Mouse (Mus musculus): ENCODE results near the gene Tom1l2. TPM values are rescaled to one million over a fixed set of nuclear protein-coding genes. Genes with fewer than 3 reads are reported as not detected.

Gene Tom1l2
- polyA plus RNA-seq, 1 experiment, result 22.3 TPM

DNA sequence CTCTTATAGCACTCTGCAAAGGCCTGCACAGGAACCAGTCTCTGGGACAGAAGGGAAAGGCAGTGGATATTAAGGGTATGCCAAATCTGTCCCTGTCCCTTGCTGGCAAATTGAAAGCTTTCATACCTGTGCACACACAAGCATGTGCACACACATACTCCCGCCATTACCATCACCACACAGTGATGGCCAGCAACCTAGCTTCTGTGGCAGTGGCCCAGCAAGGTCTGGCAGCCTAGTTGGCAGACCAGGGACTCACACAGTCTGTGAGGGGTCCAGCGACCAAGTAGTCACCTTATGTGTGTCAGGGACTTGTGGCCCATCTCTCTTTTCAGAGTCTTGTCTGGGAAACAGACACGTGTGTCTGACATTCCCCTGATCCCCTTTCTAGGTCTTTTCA, 141.6 kb downstream of the Tom1l2 start:
- H3K36me3 ChIP-seq (ENCODE audit: control insufficient read depth, insufficient read depth, low read length), result no peaks in the 10 kb centered on the region
- H3K4me3 ChIP-seq (ENCODE audit: control insufficient read depth, low read depth, low read length), result peak overlapping the region; percentile 88
- H3K4me1 ChIP-seq (ENCODE audit: control insufficient read depth, insufficient read depth, low read length), result peaks cover 23% of the 10 kb centered on the region
- H3K27me3 ChIP-seq (ENCODE audit: control insufficient read depth, insufficient read depth, low read length), result no peaks in the 10 kb centered on the region
- TF ChIP-seq CTCF (IDR thresholded peaks at IDR 0.05; ENCODE audit: control insufficient read depth, insufficient read depth, insufficient replicate concordance, low read depth, low read length), result no peak
- 0 out of 2 replicates have a peak, but pooled peaks have one; percentile 3 for TF ChIP-seq POLR2A (IDR thresholded peaks at IDR 0.05; ENCODE audit: control insufficient read depth, low read depth, low read length)
- peak overlapping the region; percentile 73; the same call in 1 of the 2 replicates for H3K27ac ChIP-seq (ENCODE audit: control insufficient read depth, insufficient read depth, low read depth, low read length)

DNA sequence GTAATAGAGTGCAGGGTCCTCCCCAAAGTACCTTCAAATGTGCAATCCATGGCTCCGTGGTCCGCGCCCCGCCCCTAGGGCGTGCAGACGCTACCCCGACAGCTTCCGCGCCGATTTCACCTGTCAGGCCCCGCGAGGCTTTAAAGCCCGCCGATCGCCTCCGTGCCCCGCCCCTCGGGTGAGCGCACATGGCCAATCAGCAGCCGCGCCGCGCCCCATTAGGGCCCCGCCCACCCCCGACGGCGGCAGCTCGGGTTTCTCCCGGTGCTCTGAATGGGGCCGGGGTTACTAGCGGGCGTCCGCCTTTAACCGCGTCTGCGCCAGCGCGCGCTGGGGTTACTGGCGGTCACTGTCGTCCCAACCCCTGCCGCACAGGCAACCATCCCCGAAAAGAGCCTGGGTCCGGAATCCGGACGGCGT, 142.4 kb downstream of the Tom1l2 start:
- Histone ChIP-seq H3K4me1 (ENCODE audit: control insufficient read depth, insufficient read depth, low read length) (peaks cover 23% of the 10 kb centered on the region), H3K4me3 (ENCODE audit: control insufficient read depth, low read depth, low read length) (peak overlapping the region; percentile 88), H3K27me3 (ENCODE audit: control insufficient read depth, insufficient read depth, low read length) (no peaks in the 10 kb centered on the region), H3K36me3 (ENCODE audit: control insufficient read depth, insufficient read depth, low read length) (no peaks in the 10 kb centered on the region), H3K27ac (ENCODE audit: control insufficient read depth, insufficient read depth, low read depth, low read length) (peak overlapping the region; percentile 73)
- TF ChIP-seq CTCF (IDR thresholded peaks at IDR 0.05; ENCODE audit: control insufficient read depth, insufficient read depth, insufficient replicate concordance, low read depth, low read length), result no peak

DNA sequence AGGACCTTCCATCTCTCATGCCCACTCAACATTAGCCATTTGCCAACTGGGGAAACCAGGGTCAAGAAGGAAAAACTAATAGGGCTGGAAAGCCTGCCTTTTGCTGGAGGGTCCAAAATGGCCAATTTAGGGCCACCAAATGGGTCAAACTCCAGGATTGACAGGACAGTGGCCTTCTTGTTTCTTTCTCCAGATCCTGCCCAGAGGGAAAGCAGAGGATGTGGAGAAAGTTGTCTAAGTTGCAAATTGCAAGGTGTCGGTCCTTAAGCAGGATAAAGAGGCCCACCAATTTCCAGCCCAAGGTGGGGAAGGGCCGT, 142.8 kb downstream of the Tom1l2 start:
- Histone ChIP-seq H3K27ac (ENCODE audit: control insufficient read depth, insufficient read depth, low read depth, low read length) (peak overlapping the region; percentile 67), H3K27me3 (ENCODE audit: control insufficient read depth, insufficient read depth, low read length) (no peaks in the 10 kb centered on the region), H3K4me3 (ENCODE audit: control insufficient read depth, low read depth, low read length) (peak overlapping the region; percentile 88), H3K36me3 (ENCODE audit: control insufficient read depth, insufficient read depth, low read length) (no peaks in the 10 kb centered on the region), H3K4me1 (ENCODE audit: control insufficient read depth, insufficient read depth, low read length) (peaks cover 23% of the 10 kb centered on the region)
- no peak for TF ChIP-seq POLR2A (IDR thresholded peaks at IDR 0.05; ENCODE audit: control insufficient read depth, low read depth, low read length)
- TF ChIP-seq CTCF (IDR thresholded peaks at IDR 0.05; ENCODE audit: control insufficient read depth, insufficient read depth, insufficient replicate concordance, low read depth, low read length), result no peak

DNA sequence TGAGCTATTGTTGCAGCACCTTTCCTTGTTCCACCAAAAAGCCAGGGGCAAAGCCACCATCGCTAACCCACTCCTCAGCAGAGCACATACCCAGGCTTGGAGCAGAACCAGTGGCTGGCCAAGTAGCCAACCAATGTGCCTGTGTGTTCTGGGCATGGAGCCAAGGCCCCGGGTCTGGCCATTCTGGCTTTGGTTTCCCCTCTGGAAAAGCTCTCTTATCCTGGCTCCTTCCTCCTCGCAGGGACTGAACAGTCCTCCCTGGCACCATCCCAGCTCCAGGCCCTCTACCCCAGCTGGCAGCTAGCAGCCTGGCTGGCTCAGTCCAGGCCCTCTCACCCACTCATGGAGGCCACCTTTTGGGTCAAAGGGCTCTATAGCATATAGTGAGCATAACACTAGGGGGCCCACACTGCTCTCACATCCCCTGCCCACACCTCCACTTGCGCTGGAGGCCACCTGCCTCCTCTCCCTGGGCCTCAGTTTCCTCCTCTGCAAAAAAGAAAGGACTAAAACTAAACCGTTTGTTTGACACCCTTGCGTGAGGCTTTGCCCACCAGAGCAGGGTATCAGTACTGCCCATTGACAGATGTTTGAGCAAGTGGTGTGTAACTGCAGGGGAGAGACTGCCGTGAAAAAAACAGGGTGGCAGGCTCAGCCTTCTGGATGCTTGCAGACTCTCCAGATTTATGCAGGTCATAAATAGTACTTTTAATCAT, 143.3 kb downstream of the Tom1l2 start:
- Histone ChIP-seq H3K36me3 (ENCODE audit: control insufficient read depth, insufficient read depth, low read length) (no peaks in the 10 kb centered on the region), H3K4me1 (ENCODE audit: control insufficient read depth, insufficient read depth, low read length) (peaks cover 23% of the 10 kb centered on the region), H3K27me3 (ENCODE audit: control insufficient read depth, insufficient read depth, low read length) (no peaks in the 10 kb centered on the region), H3K27ac (ENCODE audit: control insufficient read depth, insufficient read depth, low read depth, low read length) (peak overlapping the region; percentile 7; the same call in 1 of the 2 replicates), H3K4me3 (ENCODE audit: control insufficient read depth, low read depth, low read length) (peak overlapping the region; percentile 88)
- TF ChIP-seq CTCF (IDR thresholded peaks at IDR 0.05; ENCODE audit: control insufficient read depth, insufficient read depth, insufficient replicate concordance, low read depth, low read length), result no peak
- TF ChIP-seq POLR2A (IDR thresholded peaks at IDR 0.05; ENCODE audit: control insufficient read depth, low read depth, low read length), result no peak

DNA sequence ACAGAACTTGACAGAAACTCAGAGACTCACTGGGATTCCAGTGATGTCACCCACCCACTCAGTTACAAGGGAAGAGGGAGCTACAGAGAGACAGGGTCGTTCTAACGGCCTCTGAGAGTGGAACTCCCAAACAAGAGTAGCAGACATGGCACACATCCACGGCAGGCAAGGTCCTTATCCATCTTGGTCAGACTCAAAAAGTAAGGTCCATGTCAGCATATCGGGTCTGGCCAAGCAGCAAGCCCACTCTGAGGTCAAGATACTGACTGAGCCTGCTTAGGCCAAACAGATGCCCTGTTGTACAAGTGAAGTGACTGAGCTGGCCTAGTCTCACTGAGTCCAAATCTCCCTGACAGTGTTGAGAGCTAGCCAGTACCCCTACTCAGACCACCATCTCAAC, 144.0 kb downstream of the Tom1l2 start:
- Histone ChIP-seq H3K27me3 (ENCODE audit: control insufficient read depth, insufficient read depth, low read length) (no peaks in the 10 kb centered on the region), H3K27ac (ENCODE audit: control insufficient read depth, insufficient read depth, low read depth, low read length) (no peak overlapping the region), H3K4me1 (ENCODE audit: control insufficient read depth, insufficient read depth, low read length) (peaks cover 23% of the 10 kb centered on the region), H3K36me3 (ENCODE audit: control insufficient read depth, insufficient read depth, low read length) (no peaks in the 10 kb centered on the region), H3K4me3 (ENCODE audit: control insufficient read depth, low read depth, low read length) (no peak overlapping the region)
- TF ChIP-seq POLR2A (IDR thresholded peaks at IDR 0.05; ENCODE audit: control insufficient read depth, low read depth, low read length), result no peak
- TF ChIP-seq CTCF (IDR thresholded peaks at IDR 0.05; ENCODE audit: control insufficient read depth, insufficient read depth, insufficient replicate concordance, low read depth, low read length), result no peak

DNA sequence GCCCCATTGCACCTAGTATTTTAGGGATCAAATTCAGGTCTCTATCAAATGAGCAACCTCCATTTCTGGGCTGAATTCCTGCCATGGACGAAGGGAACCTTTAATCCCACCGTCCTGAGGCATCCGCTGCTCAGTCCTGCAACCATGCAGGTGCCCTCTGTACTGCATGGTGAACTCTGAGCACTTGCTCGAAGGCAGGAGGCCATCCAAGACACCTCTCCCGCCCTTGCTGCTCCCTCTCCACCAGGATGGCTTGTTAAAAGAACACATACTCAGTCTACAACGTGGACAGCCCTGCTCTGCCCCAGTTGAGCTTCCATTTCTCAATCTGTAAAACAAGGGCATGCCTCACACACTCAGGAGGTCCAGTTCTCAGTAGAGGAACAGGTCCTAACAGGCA, 144.5 kb downstream of the Tom1l2 start:
- Histone ChIP-seq H3K27me3 (ENCODE audit: control insufficient read depth, insufficient read depth, low read length) (no peaks in the 10 kb centered on the region), H3K27ac (ENCODE audit: control insufficient read depth, insufficient read depth, low read depth, low read length) (no peak overlapping the region), H3K36me3 (ENCODE audit: control insufficient read depth, insufficient read depth, low read length) (no peaks in the 10 kb centered on the region), H3K4me1 (ENCODE audit: control insufficient read depth, insufficient read depth, low read length) (peaks cover 23% of the 10 kb centered on the region), H3K4me3 (ENCODE audit: control insufficient read depth, low read depth, low read length) (no peak overlapping the region)
- TF ChIP-seq CTCF (IDR thresholded peaks at IDR 0.05; ENCODE audit: control insufficient read depth, insufficient read depth, insufficient replicate concordance, low read depth, low read length) (no peak), POLR2A (IDR thresholded peaks at IDR 0.05; ENCODE audit: control insufficient read depth, low read depth, low read length) (no peak)

DNA sequence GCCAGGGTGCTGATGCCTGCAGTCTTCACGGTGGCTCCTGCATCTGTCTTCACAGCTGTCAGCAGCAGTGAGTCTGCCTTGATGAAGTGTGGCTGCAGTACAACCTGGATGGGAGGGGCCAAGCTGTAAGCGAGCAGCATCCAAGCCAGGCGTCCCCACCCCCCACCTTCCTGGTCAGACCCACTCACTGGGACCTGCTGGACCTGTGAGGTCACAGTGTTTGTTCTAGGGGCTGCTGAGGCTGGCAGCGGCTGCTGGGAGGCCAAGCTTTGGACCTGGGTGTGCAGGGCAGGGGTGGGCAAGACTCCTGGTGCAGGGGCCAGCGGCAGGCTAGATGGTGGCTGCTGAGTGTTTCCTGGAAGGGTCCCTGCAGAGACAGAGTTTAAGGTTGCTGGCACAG, 146.5 kb downstream of the Tom1l2 start:
- H3K4me3 ChIP-seq (ENCODE audit: control insufficient read depth, low read depth, low read length), result no peak overlapping the region

More for the DNA sequence above, 146.5 kb downstream of the Tom1l2 start:
- TF ChIP-seq CTCF (IDR thresholded peaks at IDR 0.05; ENCODE audit: control insufficient read depth, insufficient read depth, insufficient replicate concordance, low read depth, low read length), result no peak
- TF ChIP-seq POLR2A (IDR thresholded peaks at IDR 0.05; ENCODE audit: control insufficient read depth, low read depth, low read length), result no peak
- H3K27me3 ChIP-seq (ENCODE audit: control insufficient read depth, insufficient read depth, low read length), result no peaks in the 10 kb centered on the region
- H3K36me3 ChIP-seq (ENCODE audit: control insufficient read depth, insufficient read depth, low read length), result no peaks in the 10 kb centered on the region
- H3K27ac ChIP-seq (ENCODE audit: control insufficient read depth, insufficient read depth, low read depth, low read length), result no peak overlapping the region
- peaks cover 20% of the 10 kb centered on the region for H3K4me1 ChIP-seq (ENCODE audit: control insufficient read depth, insufficient read depth, low read length)

Measured in testis, adult 2 months (tissue).